Mouse (Mus musculus) large intestine, adult 2 months (tissue): ENCODE data around the gene Rab42. TPM values are rescaled to one million over a fixed set of nuclear protein-coding genes. Genes with fewer than 3 reads are reported as not detected.
"Not testable (repeated sequence)": the region's sequence is repeated elsewhere in the genome, so short reads cannot be mapped to it uniquely, and the experiment has no call there.

Experiments
- DNase-seq: peaks from one replicate; pipeline ENCODE4 v3.0.0-alpha.2; 2012; ENCODE audit warnings: low read depth, low spot score
- WGBS: fragments of 180-500 bp; shearing (Covaris S2); methylation state at CpG from one replicate; pipeline ENCODE4 v1.1.7; 2018; 5-methylcytosine and 5-hydroxymethylcytosine counted together
- polyA plus RNA-seq: library from polyadenylated mRNA; depleted of rRNA; stranded (reverse); fragments of >200 nt; gene quantifications from 2 replicates; pipeline ENCODE4 v1.2.3, GENCODE M21; 2012

The Rab42 gene
- polyA plus RNA-seq, 1 experiment: 0.89 TPM

- DNase-seq: no peak
- 98% methylated on average over 4 of the region's 4 CpGs for WGBS
These were observed 12.1 kb downstream of the Rab42 start for GRCm38 (mm10) chr4:132291056-132291455.

- WGBS: 90% methylated on average over 4 of the region's 5 CpGs
- not testable (repeated sequence) for DNase-seq
These were observed 14.3 kb downstream of the Rab42 start for GRCm38 (mm10) chr4:132288840-132289239.

- 84% methylated on average over 3 of the region's 3 CpGs for WGBS
These were observed 27.2 kb downstream of the Rab42 start for GRCm38 (mm10) chr4:132275949-132276348.

GRCm38 (mm10) chr4:132274156-132274862 lies 28.9 kb downstream of the Rab42 start, which contains the start of gene Taf12:
Gene Taf12, plus strand, starts transcription at chr4:132274375.
- under 1% methylated on average over 48 of the region's 48 CpGs for WGBS
- peak; percentile 73 for DNase-seq

More at GRCm38 (mm10) chr4:132275949-132276348, 27.2 kb downstream of the Rab42 start:
- DNase-seq: no peak

GRCm38 (mm10) chr4:132273166-132273565 lies 30.0 kb downstream of the Rab42 start:
- WGBS: 31% methylated on average over 2 of the region's 2 CpGs

GRCm38 (mm10) chr4:132269740-132270560 lies 33.2 kb downstream of the Rab42 start:
- under 1% methylated on average over 35 of the region's 35 CpGs for WGBS
- peak; percentile 77 for DNase-seq

More at GRCm38 (mm10) chr4:132273166-132273565, 30.0 kb downstream of the Rab42 start:
- DNase-seq: no peak

GRCm38 (mm10) chr4:132268871-132269739 lies 34.1 kb downstream of the Rab42 start:
- DNase-seq: no peak
- 7% methylated on average over 6 of the region's 6 CpGs for WGBS

- DNase-seq: no peak
- WGBS: 70% methylated on average over 3 of the region's 3 CpGs
These were observed 36.3 kb downstream of the Rab42 start for GRCm38 (mm10) chr4:132266835-132267349.

GRCm38 (mm10) chr4:132263313-132263712 lies 39.9 kb downstream of the Rab42 start:
- 92% methylated on average over 7 of the region's 7 CpGs for WGBS

GRCm38 (mm10) chr4:132262358-132262616 lies 40.9 kb downstream of the Rab42 start:
- 45% methylated on average over 5 of the region's 5 CpGs for WGBS
- DNase-seq: no peak

More at GRCm38 (mm10) chr4:132263313-132263712, 39.9 kb downstream of the Rab42 start:
- DNase-seq: no peak

GRCm38 (mm10) chr4:132261514-132262357 lies 41.4 kb downstream of the Rab42 start, which contains the start of gene Gmeb1:
Gene Gmeb1, minus strand, starts transcription at chr4:132261602.
- no peak for DNase-seq
- WGBS: 8% methylated on average over 33 of the region's 49 CpGs

GRCm38 (mm10) chr4:132260404-132261379 lies 42.5 kb downstream of the Rab42 start:
- DNase-seq: no peak
- 2% methylated on average over 35 of the region's 64 CpGs for WGBS

- DNase-seq: no peak
- WGBS: 18% methylated on average over 4 of the region's 4 CpGs
These were observed 43.9 kb downstream of the Rab42 start for GRCm38 (mm10) chr4:132259248-132259647.

- DNase-seq: no peak
These were observed 46.8 kb downstream of the Rab42 start for GRCm38 (mm10) chr4:132256384-132256783.

GRCm38 (mm10) chr4:132254986-132255385 lies 48.2 kb downstream of the Rab42 start:
- WGBS: 92% methylated on average over 3 of the region's 3 CpGs

More at GRCm38 (mm10) chr4:132256384-132256783, 46.8 kb downstream of the Rab42 start:
- 93% methylated on average over 3 of the region's 3 CpGs for WGBS

GRCm38 (mm10) chr4:132253622-132254021 lies 49.6 kb downstream of the Rab42 start:
- no peak for DNase-seq
- 67% methylated on average over 2 of the region's 2 CpGs for WGBS

More at GRCm38 (mm10) chr4:132254986-132255385, 48.2 kb downstream of the Rab42 start:
- DNase-seq: no peak

GRCm38 (mm10) chr4:132253128-132253527 lies 50.1 kb downstream of the Rab42 start:
- WGBS: 79% methylated on average over 8 of the region's 8 CpGs
- no peak for DNase-seq
